Mouse (Mus musculus): ENCODE measurements at regions not wholly inside any gene's neighbourhood (a gene's known extent, or its start where the extent isn't known, plus 50 kb on each side); places are given as distances from the start of the nearest gene placed in this dataset.

DNA sequence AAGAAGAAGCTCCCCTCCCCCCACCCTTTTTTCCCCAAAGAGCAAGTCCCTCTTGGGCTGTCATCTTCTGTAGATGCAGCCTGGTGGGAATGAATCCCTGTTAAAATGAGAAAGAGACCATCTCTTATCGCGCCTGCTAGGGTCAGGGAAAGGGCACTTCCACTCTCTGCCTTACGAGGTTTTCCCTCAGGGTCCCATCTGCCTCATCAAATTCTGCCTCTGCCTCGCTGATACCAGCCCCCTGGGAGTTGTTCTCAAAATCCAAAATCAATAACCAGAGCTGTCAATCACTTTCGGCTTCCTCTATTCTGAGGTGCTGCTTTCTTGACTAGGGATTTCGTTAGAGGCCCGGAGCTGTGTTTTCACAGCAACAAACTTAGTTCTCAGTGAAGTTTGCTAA is 255.7 kb downstream of the Stim2 start:
- DNase-seq (ENCODE audit: low spot score), result no peak

- no peak for DNase-seq (ENCODE audit: low spot score)
Measured at GRCm38 (mm10) chr5:54258087-54258733, 259.9 kb downstream of the Stim2 start.

DNA sequence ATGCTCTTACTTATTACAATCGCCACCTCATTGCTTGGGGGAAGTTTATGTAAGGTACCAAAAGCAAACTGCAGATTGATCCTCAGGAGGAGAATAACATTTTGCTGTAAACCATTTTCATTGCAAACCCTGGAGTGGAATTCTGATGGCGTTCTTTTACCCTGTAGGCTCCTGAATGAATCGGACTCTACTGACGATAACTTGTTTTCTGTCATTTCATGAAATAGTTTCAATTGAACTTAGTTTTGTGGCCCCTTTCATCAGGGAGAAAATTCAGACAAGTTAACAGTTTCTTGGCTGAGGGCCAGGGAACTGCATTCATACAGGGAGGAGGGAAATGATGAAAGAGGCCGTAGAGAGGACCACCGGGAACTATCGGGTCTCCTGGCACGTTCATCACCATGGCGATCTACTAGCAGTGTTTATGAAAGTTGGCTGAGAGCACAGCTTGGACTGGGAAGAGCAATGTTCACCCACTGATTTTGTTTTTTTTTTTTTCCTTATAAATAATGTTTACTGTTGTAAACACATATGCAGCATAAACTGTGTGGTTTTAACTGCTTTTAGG is 266.7 kb downstream of the Stim2 start:
- DNase-seq (ENCODE audit: low spot score), result no peak

DNA sequence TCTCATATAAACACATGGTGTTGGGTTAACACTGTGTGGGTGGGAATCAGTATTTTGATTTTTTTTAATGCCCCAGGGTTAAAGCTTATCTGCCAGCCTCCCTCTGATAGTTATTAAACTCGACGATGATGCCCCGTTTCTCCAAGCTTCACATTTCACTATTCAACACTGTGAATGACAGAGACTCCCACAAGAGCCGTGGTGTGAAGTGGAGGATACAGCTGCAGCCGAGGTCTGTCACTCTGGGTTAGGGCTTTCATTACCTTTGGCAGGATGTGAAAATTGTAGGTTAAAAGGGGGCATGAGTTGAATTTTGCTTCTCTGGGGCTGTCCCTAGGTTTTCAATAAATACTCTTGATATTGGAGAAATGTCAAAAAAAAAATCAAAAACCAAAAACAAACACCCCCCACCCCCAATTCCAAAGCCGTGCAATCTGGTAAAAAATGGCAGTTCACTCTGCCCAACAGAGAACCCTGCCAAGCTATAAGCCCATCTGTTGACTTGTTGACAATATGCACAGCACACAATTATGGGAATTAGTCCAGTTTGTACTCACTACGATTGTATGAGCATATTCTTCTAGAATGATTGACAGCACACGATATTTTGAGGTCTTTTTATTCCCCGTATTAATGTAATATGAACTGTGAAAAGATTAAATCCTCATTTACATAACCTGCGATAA is 269.7 kb downstream of the Stim2 start:
- DNase-seq (ENCODE audit: low spot score), result no peak

- DNase-seq (ENCODE audit: low spot score), result no peak
Measured at GRCm38 (mm10) chr5:54279357-54279756, 281.1 kb downstream of the Stim2 start.

DNA sequence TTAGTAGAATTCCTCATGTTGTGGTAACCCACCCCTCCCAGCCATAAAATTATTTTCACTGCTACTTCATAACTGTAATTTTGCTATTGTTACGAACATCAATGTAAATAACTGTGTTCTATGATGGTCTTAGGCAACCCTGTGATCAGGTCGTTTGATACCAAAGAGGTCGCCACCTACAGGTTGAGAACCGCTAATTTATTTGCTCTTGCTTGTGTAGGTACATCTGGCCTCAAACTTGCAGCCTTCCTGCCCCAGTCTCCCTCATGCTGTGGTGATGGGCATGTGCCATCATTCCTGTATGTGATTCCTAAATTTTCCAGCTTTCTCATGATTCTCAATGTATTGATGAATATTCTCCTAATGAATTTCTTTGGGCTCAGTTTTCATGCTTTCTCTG is 282.4 kb downstream of the Stim2 start:
- no peak for DNase-seq (ENCODE audit: low spot score)

DNA sequence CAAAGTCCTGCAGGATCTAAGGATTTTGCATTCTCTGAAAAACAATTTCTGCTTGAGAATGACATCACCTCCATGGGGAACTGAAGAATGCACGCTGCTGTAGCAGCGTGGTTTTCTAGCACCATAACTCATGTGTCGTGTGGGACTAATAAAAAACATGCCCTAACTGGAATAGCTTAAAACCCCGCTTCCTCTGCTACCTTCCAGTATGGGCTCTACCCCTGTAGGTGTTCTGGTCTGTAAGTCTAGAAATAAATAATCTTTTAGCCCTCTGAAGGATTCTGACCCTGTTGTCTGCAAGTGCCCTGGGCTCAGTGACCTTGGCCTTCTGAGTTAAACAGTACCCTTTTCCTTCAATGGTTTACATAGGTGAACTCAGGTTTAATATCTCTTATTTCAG is 282.8 kb downstream of the Stim2 start:
- no peak for DNase-seq (ENCODE audit: low spot score)

GRCm38 (mm10) chr5:54290372-54291080 is 292.2 kb downstream of the Stim2 start:
- no peak for DNase-seq (ENCODE audit: low spot score)

- no peak for DNase-seq (ENCODE audit: low spot score)
Measured at GRCm38 (mm10) chr5:54291940-54292339, 293.6 kb downstream of the Stim2 start.

GRCm38 (mm10) chr5:54313660-54314279 is 315.5 kb downstream of the Stim2 start:
- no peak for DNase-seq (ENCODE audit: low spot score)

DNA sequence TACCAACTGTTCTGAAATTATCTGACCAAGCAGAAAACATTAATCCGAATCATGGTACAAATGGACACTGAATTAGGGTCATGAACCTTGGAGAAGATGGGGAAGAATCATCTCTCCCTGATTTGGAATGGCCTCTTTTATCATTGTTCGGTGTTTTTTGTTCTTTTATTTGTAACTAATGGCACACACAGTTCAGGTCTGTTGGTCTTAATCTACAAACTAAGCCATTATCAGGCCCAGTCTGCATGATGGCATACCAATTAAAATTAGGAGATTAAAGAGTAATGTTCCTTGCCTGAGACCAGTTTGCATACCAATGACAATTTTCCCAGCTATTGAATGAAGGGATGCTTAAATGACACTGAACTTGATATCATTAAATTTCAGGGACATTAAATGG is 332.1 kb downstream of the Stim2 start:
- no peak for DNase-seq (ENCODE audit: low spot score)

DNA sequence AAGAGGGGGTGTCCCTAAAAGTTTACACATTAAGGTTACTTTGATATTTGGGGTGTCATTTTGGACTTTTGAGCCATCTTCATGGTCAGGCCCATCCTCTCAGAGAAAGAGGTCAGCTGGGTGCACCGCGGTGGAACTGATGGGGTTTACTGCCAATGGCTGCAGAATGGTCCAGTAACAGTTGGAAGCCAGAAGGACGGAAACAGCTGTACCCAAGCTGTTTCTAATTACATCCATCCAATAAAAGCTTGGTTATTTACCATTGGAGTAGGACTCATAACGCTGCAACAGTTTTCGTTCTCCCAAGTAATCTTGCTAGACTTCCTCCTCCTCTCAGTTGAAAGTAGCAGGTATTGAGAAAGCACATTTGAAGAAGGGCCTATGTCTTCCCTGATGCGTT is 344.7 kb downstream of the Stim2 start:
- DNase-seq (ENCODE audit: low spot score), result no peak

DNA sequence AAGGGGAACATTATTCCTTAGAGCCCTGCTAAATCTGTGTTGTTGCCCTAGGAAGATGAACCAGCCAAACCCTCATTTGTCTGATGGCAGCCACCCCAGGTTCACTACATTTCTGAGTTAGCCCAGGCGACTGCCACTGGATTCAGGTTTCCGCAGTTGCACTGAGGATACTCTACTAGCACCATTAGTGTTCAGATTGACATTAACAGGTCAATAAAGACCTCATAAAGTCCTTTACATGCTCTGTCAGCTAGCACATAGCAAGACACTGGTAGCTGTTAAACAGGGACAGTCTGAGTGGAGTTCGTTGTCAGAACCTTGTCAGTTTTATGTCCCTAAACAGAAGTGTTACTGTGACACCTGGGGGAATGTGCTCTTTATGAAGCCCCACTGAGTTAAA is 345.1 kb downstream of the Stim2 start:
- DNase-seq (ENCODE audit: low spot score), result no peak

- no peak for DNase-seq (ENCODE audit: low spot score)
Measured at GRCm38 (mm10) chr5:54348820-54349596, 350.7 kb downstream of the Stim2 start.

DNA sequence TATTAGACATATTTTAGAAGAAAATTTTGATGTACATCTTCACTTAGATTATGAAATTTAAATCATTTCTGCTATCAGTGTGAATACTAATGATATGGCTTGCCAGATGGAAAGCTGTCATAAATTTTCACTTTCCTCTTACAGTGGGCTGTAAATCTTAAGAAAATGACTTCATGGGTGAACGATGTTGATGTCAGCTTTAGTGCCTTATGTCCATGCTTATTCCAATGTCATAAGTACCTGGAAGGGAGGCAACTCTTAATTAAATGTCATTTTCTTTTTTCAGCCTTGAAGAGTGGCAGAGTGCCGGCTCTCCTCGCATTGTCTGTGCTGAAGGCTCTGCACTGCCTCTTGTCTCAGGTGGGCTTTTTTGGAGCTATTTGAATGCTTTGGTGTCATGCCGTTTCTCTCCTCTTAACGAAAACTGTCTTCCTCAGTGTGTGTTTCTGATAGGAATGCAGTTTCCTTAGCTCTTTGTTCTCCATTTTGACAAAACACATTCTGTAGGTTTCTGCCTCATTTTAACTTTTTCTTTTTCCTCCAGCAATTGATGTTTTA is 351.6 kb downstream of the Stim2 start:
- no peak for DNase-seq (ENCODE audit: low spot score)

DNA sequence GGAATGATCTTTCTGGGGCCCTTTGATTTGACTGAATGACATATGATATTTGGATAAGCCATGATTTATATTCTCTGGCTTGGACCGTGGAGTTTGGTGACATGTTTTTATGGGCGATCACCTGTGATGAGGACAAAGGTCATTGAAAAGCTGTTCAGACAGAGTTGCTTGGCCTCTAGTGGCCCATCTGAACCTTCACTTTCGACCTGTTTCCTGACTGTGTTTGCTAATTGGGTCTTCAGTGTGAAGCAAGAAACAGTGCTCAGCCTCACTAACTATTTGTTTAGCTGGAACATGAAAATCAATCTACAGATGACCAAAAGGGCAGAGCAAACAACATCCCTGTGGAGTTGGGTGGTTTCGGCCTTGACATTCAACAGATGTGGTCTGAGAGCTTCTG is 357.8 kb downstream of the Stim2 start:
- no peak for DNase-seq (ENCODE audit: low spot score)

DNA sequence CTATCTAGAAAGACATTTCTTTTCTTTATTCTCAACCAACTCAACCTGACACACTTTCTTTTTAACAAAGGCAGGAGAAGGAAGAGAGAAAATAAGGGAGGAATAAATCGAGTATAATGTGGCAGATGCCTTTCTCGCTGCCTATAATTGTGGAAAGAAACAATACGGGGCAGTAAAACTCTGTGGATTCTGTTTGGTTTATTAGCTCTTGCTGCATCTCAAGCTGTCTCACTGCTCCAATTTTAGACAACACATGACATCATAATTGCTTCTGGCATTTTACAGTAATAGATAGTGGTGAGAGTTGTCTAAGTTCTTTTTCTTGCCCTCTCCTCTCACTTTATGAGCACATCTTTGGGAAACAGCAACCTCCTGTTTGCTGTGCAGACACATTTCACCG is 359.2 kb downstream of the Stim2 start:
- no peak for DNase-seq (ENCODE audit: low spot score)

- DNase-seq (ENCODE audit: low spot score), result no peak
Measured at GRCm38 (mm10) chr5:54358221-54358620, 359.9 kb downstream of the Stim2 start.

All from urinary bladder, postnatal 14 days (tissue).